Mouse (Mus musculus) c-Kit-positive CD71-positive TER-119-positive erythroid progenitor cells, embryonic 14.5 days (primary cell): ENCODE measurements at regions not wholly inside any gene's neighbourhood (a gene's known extent, or its start where the extent isn't known, plus 50 kb on each side); places are given as distances from the start of the nearest gene placed in this dataset.

Experiments used
- DNase-seq: peaks from one replicate; pipeline ENCODE4 v3.0.0-alpha.2; 2013; ENCODE audit warnings: low spot score

GRCm38 (mm10) chr5:118967718-118968117 is 407.2 kb downstream of the Med13l start:
- DNase-seq = no peak

GRCm38 (mm10) chr5:118975147-118975546 is 414.7 kb downstream of the Med13l start:
- DNase-seq = no peak

GRCm38 (mm10) chr5:118978921-118979630 is 418.6 kb downstream of the Med13l start:
- no peak for DNase-seq

GRCm38 (mm10) chr5:118981046-118981445 is 420.6 kb downstream of the Med13l start:
- DNase-seq = no peak

- no peak for DNase-seq
Observed at GRCm38 (mm10) chr5:118984251-118984650, 423.8 kb downstream of the Med13l start.

- DNase-seq = no peak
Observed at GRCm38 (mm10) chr5:118984797-118985408, 424.4 kb downstream of the Med13l start.

- DNase-seq = no peak
Observed at GRCm38 (mm10) chr5:118987376-118988000, 427.0 kb downstream of the Med13l start.

- DNase-seq = no peak
Observed at GRCm38 (mm10) chr5:118999124-118999523, 438.6 kb downstream of the Med13l start.

GRCm38 (mm10) chr5:119005825-119006471 is 445.5 kb downstream of the Med13l start:
- DNase-seq = no peak

- no peak for DNase-seq
Observed at GRCm38 (mm10) chr5:119010048-119010447, 449.6 kb downstream of the Med13l start.

- DNase-seq = no peak
Observed at GRCm38 (mm10) chr5:119015181-119015580, 454.7 kb downstream of the Med13l start.

- no peak for DNase-seq
Observed at GRCm38 (mm10) chr5:119015606-119016255, 455.3 kb downstream of the Med13l start.

- DNase-seq = no peak
Observed at GRCm38 (mm10) chr5:119016420-119016819, 455.9 kb downstream of the Med13l start.

- no peak for DNase-seq
Observed at GRCm38 (mm10) chr5:119023947-119024346, 463.5 kb downstream of the Med13l start.

- no peak for DNase-seq
Observed at GRCm38 (mm10) chr5:119032051-119032450, 471.6 kb downstream of the Med13l start.

GRCm38 (mm10) chr5:119044548-119044947 is 484.1 kb downstream of the Med13l start:
- DNase-seq = no peak

GRCm38 (mm10) chr5:119047581-119047980 is 487.1 kb downstream of the Med13l start:
- no peak for DNase-seq

- no peak for DNase-seq
Observed at GRCm38 (mm10) chr5:119052354-119052996, 492.0 kb downstream of the Med13l start.

GRCm38 (mm10) chr5:119053738-119054137 is 493.3 kb downstream of the Med13l start:
- no peak for DNase-seq

GRCm38 (mm10) chr5:119054393-119054792 is 493.9 kb downstream of the Med13l start:
- DNase-seq = no peak

GRCm38 (mm10) chr5:119055430-119055829 is 495.0 kb downstream of the Med13l start:
- DNase-seq = no peak

GRCm38 (mm10) chr5:119057813-119058212 is 497.3 kb downstream of the Med13l start:
- DNase-seq = no peak
